Mouse (Mus musculus): ENCODE data around the gene Soga1.

Gene Soga1

GRCm38 (mm10) chr2:156980059-156980458, 99.0 kb downstream of the Soga1 start:
- no peak for DNase-seq

- DNase-seq = no peak
Measured at GRCm38 (mm10) chr2:156976711-156977110, 102.3 kb downstream of the Soga1 start.

DNA sequence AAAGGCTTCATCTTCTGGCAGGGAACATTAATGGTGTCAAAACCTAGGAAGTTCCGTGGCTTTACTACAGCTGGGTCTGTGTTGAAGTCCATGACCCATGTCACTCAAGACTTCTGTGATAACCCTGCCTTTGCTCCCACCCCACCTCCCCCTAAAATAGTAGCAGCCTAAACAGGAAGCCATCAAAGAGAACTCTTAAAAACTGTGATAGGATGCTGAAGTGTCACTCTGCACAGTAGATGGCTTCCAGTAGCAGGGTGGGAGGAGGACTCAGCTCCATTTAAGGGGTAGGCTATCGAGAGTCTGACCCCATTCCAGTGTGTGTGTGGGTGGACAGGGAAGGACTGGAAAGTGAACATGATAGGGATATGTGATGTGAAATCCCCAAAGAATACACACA, 104.1 kb downstream of the Soga1 start:
- no peak for DNase-seq

- DNase-seq = no peak
Measured at GRCm38 (mm10) chr2:156973316-156974100, 105.5 kb downstream of the Soga1 start.

- DNase-seq = no peak
Measured at GRCm38 (mm10) chr2:156970253-156970652, 108.8 kb downstream of the Soga1 start.

DNA sequence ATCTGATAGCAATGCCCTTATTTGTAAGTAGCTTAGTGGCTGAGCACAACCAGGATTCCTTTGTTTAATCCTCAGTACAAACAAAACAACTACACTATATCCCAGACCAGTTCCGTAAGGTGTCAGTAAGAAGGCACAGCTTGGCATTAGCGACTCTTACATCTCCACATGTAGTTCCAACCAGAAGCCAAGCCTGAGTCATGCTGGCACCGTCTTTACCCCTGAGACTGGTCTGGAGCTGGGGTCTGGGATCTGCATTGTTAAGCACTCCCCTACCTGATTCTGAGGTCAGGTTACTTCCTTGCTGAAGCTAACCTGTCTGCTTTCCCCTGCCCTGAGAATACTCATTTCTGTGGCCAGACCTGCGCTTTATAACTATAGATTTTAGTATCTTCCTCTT, 110.6 kb downstream of the Soga1 start:
- DNase-seq = no peak

DNA sequence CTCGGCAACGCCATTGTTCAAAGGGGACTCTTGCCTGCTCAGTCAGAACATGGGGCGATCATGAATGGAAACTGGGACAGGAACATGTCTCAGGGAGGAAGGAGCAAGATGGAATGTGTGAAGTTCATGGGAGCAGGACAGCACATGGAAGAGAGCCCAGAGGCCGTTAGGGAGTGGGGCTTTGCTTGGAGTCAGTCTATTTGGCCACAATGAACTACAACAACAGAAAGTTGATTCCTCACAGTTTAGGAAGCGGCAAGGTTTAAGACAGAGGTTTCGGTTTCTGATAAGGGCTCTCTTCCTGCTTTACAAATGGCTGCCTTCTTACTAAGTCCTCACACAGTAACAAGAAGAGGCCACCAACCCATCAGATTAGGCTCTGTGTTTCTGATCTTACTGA, 111.7 kb downstream of the Soga1 start:
- no peak for DNase-seq

Measured in B cell, adult 2 months (primary cell).